In genomic region chr11:116494474-116495174, GRCm38 (mm10) we compare ENCODE assay signal across 9 mouse cellular contexts. TPM values are rescaled to one million over a fixed set of nuclear protein-coding genes. Genes with fewer than 3 reads are reported as not detected.
DNase-seq lines count a peak whose midpoint lies in the region; ATAC-seq lines count a peak whose summit lies in the region.
"Had no signal": no experiment of that assay in that cellular context is flagged by ENCODE, and none has a peak within 500 bp of the region (broad histone marks: within the 10 kb centered on the region; RNA-seq: fewer than 3 reads in every experiment).

No protein-coding gene starts in this region.

- no peak overlapping the region for H3K9ac ChIP-seq in kidney, embryonic 14.5 days (ENCODE audit: low read depth, low read length)
- H3K9ac ChIP-seq: limb, embryonic 15.5 days had no signal

- DNase-seq in urinary bladder, postnatal 10 days (ENCODE audit: low spot score) = peak; percentile 41
- DNase-seq in urinary bladder, adult 2 months (ENCODE audit: low spot score) = no peak
- peak; percentile 87 to 90 for DNase-seq in heart, adult 9 months (ENCODE audit: low spot score in 2 of 2)
- peak; percentile 73 for DNase-seq in lung, postnatal 25 days (ENCODE audit: low spot score)
- peak; percentile 49 for DNase-seq in skeletal muscle tissue, adult 2 months (ENCODE audit: low read depth, low spot score)
- no peak for DNase-seq in spleen, postnatal 14 days (ENCODE audit: low spot score in 2 of 2)

- peak overlapping the region; percentile 86; the same call in 1 of the 2 replicates for H3K27ac ChIP-seq in kidney, embryonic 14.5 days (ENCODE audit: low read depth, low read length)
- H3K27ac ChIP-seq: limb, embryonic 15.5 days had no signal

- ATAC-seq in kidney, embryonic 14.5 days (ENCODE audit: low FRiP score, low TSS enrichment) = no peak
- ATAC-seq in cerebellum, adult (ENCODE audit: insufficient number of reproducible peaks, low FRiP score, low TSS enrichment) = no peak

- no peaks in the 10 kb centered on the region for H3K9me3 ChIP-seq in kidney, embryonic 14.5 days (ENCODE audit: control insufficient read depth, low read length)
- H3K9me3 ChIP-seq: limb, embryonic 15.5 days had no signal

- H3K4me3 ChIP-seq in kidney, embryonic 14.5 days (ENCODE audit: low read length) = no peak overlapping the region
- H3K4me3 ChIP-seq: limb, embryonic 15.5 days had no signal

- 39% methylated on average over 13 of the region's 13 CpGs for WGBS in kidney, embryonic 14.5 days

- H3K4me2 ChIP-seq in kidney, embryonic 14.5 days (replicated peaks; ENCODE audit: low read depth, low read length) = no peak overlapping the region
- H3K4me2 ChIP-seq: limb, embryonic 15.5 days had no signal

- no peaks in the 10 kb centered on the region for H3K36me3 ChIP-seq in kidney, embryonic 14.5 days (ENCODE audit: control insufficient read depth, insufficient read depth, low read length)
- H3K36me3 ChIP-seq: limb, embryonic 15.5 days had no signal

- H3K4me1 ChIP-seq in kidney, embryonic 14.5 days (ENCODE audit: control insufficient read depth, insufficient read depth, low read length) = 0 out of 2 replicates have a peak, but pooled peaks cover 11% of the 10 kb centered on the region

- no peaks in the 10 kb centered on the region for H3K27me3 ChIP-seq in kidney, embryonic 14.5 days (ENCODE audit: control insufficient read depth, insufficient read depth, low read length)
- H3K27me3 ChIP-seq: limb, embryonic 15.5 days had no signal

RNA-seq across cellular contexts. Expression of gene Prpsap1, which starts 0.6 kb away (rescaled TPM):
- polyA plus RNA-seq in urinary bladder, adult 2 months (2012; rRNA removed) = 154 and 165 TPM in 2 replicates
- 160 and 212 TPM in 2 replicates for polyA plus RNA-seq in kidney, embryonic 14.5 days (2014; fragmentation: Nextera tagmentation; extraction: Ambion mirVana)

RNA-seq across cellular contexts. Expression of gene Qrich2, which starts 28.6 kb away (rescaled TPM):
- 0.06 and 0.12 TPM in 2 replicates for polyA plus RNA-seq in urinary bladder, adult 2 months (2012; rRNA removed)
- polyA plus RNA-seq in kidney, embryonic 14.5 days (2014; fragmentation: Nextera tagmentation; extraction: Ambion mirVana) = 0.34 and 0.39 TPM in 2 replicates

RNA-seq across cellular contexts. Expression of gene Sphk1, which starts 36.1 kb away (rescaled TPM):
- 18.2 and 21.8 TPM in 2 replicates for polyA plus RNA-seq in urinary bladder, adult 2 months (2012; rRNA removed)
- 3.0 and 3.7 TPM in 2 replicates for polyA plus RNA-seq in kidney, embryonic 14.5 days (2014; fragmentation: Nextera tagmentation; extraction: Ambion mirVana)

Comparison
In these comparisons a context has a peak if more than half of its experiments do, and no peak if none do; other contexts are left out.
1. DNase-seq: peak in urinary bladder, postnatal 10 days (single experiment), heart, adult 9 months (2 of 2), lung, postnatal 25 days (single experiment) and skeletal muscle tissue, adult 2 months (single experiment); none in urinary bladder, adult 2 months (single experiment) and spleen, postnatal 14 days (0 of 2).